Mouse (Mus musculus) CD4-positive helper T cell, adult 2 months (primary cell): ENCODE results near the gene Unc45b.

Experiments
- DNase-seq: peaks from one replicate; pipeline ENCODE4 v3.0.0-alpha.2; 2012; ENCODE audit warnings: low read depth, missing footprints, low spot score

Gene Unc45b

DNA sequence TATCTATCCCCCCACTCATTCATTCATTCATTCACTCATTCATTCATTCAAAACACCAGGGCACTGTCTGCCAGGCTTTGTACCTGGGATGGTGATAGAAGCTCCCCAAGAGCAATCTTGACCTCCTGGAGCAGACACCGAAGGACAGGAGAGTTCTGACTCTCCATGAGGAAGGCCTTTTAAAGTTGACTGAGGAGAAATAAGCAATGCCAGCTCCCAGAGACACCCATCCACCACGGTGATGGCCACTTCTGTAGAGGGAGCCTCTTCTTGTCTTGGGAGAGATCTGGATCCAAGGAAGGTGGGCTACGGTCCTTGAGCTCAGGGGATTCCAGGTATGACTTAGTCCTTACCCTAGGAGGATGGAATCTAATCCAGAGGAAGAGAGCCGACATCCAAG, at the start of gene Unc45b:
TSS of gene Unc45b (plus strand) at position 301 of the 400 bp plus-strand sequence.
- DNase-seq = no peak

DNA sequence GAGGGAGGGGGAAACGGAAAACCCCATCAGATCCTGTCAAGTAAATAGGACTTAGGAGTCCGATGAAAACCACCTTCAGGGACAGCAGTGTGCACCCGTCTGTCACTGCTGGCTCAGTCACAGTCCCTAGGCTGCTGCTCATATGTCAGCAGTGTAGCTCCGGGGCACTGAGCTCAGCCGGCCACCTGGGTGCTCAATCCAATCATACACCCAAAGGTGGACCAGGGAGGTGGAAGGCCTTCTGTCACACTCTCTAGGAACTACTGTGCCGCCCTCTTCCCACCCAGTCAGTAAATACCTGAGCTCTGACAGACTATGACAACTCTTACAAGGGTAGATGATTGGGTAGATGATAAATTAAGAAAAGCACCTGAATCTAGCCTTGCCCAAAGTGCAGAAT, 49.6 kb upstream of the Unc45b start:
- no peak for DNase-seq

DNA sequence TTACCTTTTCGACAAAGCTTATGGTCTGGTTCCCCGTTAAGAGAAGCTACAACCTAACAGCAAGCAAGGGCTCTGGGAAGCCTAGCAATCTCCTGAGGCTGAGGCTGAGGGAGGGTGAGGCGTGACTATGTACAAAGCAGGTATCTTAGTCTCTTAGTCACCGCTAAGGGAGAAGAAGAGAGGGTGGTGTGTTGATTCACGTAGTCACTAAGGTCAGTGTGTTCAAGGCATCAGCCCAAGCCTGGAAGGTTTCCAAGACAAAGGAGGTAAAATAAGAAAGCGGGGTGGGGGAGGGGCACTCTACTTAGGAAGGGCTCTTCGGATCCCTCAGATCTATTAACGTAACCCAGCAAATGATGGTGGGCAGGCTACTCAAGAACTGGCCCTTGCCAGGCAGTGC, 48.8 kb upstream of the Unc45b start:
- DNase-seq = no peak

DNA sequence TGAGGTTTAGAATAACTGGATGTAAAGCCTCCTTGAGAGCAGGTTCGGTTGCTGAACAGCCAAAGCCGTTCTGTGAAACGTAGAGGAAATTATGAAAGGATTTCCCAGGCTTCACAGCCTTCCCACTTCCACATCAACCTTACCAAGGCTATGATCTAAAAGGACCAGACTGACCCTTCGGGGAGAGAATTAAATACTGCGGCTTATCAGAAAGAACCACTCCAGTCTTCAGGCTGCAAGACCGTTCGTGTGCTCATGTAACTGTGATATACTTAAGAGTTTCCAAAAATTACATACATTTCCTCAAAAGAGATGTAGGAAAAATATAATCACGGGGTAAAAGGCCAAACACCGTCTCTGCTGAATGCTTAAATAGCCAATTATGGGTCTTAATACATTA, 47.7 kb upstream of the Unc45b start:
- no peak for DNase-seq

DNA sequence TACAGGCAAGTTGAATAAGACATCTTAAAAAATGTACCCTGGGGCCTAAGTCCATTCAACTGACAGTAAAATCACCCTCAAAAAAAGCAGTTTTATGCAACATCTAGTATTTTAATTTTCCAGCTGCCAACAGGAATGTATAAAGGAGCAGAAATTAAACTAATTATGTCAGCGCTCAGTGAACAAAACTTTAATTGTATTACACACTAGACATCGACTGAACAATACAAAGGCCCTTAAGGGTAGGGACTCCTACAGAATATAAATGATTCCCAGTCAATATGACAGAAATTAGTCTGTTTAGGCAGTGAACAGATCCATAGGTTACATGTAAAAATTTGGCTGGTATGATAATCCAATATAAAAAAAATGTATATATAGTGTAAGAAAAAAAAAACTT, 47.3 kb upstream of the Unc45b start:
- no peak for DNase-seq

DNA sequence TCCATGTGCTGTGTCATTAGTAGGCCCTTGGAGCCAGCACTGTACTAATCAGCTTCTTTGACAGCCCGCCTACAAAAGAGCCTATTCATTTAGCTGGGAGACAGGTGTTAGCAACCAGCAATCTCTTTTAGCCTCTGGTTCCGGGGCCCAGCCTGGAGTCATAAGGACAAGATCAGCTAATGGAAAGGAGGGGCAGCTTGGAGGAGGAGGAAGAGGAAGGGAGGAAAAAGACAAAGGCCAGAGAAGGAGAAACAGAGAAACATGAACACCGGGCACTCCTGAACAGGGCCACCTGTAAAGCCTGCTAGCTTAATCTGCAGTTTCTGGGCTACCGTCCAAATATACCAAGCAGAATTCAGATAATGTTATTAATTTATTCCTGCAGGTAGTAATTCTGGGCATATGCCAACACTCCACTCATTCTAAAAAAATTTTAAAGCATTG, 46.8 kb upstream of the Unc45b start:
- DNase-seq = no peak

DNA sequence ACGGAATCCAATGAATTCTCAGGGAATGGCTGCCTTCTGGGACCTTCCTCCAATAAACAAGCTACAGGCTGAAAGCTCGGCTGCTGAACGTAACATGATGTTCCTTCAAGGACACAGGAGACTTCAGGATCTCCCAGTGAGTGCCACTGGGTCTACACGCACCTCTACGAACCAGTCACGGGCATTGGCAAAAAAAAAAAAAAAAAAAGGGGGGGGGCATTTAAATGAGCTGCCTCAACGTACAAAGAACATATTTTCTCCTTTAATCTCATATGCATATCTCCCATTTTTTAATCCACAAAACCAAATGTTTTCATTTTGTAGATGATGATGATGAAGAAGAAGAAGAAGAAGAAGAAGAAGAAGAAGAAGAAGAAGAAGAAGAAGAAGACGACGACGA, 44.4 kb upstream of the Unc45b start:
- DNase-seq = no peak

DNA sequence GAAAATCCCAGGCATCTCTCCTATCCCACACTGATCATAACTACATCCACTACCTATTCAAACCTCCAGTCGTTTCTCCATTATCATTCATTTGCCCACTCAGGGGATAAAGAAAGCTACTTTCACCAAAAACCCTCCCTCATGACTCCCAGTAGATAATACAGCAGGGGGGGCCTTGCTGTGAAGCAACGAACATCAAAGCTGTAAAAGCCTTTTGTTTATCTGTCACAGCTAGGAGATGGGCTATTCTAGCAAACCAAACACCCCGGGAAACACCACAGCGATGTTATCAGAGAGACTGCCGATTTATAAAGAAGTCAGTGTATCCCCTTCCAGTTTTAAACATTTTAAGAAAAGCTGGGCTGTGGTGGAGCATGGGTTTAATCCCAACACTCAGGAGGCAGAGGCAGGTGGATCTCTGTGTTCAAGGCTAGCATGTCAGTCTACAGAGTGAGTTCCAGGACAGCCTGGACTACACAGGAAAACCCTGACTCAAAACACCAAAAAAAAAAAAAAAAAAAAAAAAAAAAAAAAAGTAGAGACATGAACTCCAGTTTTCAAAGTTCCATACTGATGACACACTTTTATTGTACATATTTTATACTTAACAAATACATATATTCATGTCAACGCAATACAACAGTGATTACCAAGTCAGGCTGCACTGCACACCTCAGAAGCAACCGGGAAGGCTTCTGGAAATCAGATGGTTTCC, 43.3 kb upstream of the Unc45b start:
- no peak for DNase-seq

DNA sequence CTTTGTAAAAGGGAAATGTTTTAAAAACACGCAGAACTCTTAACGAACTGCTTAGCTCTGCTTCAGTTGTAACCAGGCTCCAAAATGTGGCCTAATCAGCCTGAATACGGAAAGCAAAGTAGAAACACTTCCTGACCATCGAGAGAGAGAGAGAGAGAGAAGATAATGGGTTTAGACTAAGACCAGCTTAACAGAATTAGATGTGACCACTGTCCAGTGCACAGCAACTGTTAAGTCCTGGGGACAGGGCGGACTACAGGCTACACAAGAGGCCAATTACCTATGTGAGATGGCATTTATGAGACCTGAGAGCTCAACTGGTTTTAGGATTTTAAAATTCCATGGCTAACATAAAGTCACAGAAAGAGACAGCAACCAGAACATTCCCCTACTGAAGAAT, 42.4 kb upstream of the Unc45b start:
- no peak for DNase-seq

DNA sequence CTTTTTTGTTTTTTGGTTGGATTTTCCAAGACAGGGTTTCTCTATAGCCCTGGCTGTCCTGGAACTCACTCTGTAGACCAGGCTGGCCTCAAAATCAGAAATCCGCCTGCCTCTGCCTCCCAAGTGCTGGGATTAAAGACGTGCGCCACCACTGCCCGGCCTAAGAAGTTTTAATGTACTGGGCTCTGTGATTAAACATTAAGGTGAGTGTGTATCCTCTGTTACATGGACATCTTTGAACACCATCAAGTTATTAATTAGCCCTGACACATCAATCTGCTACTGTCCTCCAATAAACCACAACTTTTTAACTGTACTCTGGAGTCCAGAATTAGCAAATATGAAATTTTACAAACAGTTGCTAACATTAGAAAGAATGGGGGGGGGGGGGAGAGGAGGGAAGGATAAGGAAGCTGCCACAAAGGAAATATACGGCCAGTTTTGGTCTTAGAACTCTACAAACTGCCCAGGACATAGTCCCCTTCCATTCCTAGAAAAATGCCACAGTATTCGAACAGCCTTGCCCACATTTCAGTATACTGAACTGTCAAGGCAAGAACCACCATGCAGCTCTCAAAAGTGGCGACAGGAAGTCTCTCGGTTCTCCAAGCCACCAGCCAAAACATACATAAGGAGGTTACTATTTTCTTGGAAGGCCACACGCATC, 40.7 kb upstream of the Unc45b start:
- DNase-seq = no peak

DNA sequence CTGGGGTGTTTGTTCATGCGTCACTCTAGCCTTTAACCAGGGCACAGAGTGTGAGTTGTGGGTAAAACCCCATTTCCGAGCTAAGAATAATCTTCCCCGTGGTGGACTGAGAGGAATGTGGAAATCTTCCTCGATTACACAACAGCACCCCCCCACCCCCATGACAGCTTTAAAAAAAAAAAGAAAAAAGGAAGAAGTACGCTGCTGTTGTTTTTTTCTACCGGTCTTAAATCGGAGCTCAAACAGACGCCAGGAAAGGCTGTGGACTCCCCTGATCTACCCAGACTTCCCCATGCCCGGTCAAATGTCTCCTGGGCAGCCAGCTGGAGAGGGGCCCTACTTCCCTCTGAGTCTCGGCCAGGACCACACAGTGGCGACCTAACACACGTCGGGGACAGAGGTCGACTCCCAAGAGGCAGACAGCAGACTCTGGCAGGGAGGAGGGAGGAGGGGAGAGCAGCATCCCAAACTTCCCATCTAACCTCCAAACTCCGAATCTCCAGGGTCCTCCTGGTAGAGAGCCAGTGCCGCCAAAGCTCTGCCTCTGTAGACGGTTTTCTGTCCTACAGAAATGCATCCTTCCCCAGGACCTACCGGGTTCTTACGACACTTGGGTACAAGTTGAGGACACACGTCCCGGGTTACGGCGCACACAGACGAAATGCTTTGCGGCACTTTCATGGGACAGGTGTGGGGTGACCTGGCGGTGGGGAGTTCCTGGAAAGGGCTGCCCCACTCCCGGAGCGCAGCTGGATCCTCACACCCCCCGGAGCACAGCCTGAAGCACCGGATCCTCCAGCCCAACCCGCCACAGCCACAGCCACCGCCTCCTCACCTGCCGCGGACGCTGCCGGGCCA, 39.9 kb upstream of the Unc45b start:
- peak; percentile 73 for DNase-seq

DNA sequence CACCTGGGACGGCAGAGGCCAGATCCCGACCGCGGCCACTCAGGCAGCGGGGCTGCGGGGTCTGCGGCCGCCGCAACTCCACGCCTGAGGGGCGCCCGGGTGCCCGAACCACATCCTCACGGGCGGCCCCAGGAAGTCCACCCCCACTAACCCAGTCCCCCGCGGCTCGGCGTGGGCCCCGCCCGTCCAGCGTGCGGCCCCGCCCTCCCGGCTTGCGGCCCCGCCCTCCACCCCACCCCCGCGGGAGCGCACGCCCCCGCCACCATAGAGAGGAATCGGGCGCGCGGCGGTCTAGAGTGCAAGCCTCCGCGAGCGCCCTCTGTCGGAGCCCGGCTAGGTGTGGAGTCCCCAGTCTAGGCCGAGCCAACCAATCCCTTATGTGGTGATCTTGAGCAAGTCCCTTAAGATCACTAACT, 39.3 kb upstream of the Unc45b start, which contains the start of gene Rffl:
TSS of gene Rffl (minus strand) at position 180 of the 416 bp plus-strand sequence.
- DNase-seq = peak; percentile 94

DNA sequence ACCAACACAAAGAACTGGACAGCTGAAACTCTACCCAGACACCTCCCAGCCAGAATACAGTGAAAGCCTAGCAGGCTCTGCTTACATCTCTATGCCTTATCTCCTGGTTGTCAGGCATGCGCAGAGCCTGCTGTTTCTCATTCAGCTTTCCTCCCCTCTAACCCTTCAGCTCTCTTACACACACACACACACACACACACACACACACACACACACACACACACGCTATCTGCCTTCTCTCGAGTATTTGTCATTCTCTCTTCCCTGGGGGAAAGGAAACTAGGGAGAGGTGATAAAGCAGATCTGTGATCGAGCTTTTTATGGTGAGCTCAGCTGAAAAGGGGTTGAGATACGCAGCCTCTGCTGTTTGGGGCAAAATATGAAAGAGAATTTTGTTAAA, 35.4 kb upstream of the Unc45b start:
- no peak for DNase-seq

DNA sequence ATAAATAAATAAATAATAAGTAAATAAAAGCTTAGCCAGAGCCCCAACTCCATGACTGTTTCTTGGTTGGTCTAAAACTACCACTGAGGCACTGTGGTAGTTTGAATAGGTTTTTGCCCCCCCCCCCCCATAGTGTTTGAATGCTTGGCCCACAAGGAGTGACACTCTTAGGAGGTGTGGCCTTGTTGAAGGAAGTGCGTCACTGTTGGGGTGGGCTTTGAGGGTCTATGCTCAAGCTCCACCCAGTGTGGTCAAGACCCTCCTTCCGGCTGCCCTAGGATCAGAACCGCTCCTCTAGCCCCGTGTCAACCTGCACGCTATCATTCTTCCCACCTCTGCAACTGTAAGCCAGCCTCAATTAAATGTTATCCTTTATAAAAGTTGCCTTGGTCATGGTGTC, 34.7 kb upstream of the Unc45b start:
- DNase-seq = no peak

DNA sequence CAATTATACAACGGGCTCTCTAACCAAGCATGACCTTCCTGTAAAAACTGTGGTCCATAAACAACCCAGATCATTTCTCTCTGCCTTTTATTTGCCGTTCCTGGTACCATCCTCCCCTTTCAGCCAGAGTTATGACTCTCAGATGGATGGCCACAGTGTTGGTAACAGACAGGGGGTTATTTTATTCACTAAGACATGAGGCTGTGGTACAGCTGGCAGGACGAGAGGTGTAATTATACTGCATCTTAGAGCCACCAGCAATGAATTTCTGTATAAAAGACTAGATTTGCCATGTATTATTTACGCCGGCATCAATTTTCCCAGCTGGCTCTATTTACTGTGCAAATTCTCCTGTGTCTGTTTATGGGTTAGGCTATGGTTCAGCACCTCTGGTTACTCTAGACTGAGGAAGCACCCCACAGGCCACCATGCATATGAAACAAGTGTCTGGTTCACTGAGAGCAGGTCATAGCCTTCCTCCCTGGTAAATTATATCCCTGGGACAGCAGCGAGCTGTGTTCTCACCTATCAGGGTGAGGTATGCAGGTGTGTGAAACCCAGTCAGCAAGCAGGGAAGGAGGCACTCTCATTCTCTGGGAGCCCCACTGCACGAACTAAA, 32.5 kb upstream of the Unc45b start:
- no peak for DNase-seq

DNA sequence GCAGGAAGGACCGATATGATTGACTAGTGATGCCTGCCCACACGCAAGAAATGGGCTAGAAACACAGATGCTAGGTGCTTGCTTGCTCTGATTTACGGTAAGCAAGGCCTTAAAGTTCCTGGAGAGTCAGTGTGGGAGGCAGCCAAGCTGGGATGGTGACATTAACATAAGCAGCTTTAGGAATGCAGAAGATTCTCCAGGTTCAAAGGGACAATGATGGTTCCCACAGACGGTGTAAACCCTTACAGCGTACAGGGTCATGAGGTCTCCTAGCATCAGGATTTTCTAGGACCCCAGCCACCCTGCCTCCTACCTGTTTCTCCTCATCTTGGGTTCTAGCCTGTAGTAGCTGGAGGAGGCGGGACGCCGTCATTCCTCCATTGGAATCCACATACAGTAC, 27.2 kb upstream of the Unc45b start:
- DNase-seq = no peak

DNA sequence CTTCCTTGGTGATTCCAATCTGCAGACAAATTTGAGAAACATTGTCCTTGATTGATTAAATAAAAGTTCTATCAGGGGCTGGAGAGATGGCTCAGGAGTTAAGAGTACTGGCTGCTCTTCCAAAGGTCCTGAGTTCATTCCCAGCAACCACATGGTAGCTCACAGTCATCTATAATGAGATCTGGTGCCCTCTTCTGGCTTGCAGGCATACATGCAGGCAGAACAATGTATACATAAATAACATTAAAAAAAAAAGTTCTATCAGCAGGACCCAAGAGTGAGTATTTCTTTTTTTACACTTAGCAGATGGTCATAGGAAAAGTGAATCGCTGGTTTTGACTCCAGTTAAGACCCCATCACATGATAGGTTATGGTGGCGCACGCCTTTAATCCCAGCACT, 23.8 kb upstream of the Unc45b start:
- DNase-seq = peak; percentile 32

DNA sequence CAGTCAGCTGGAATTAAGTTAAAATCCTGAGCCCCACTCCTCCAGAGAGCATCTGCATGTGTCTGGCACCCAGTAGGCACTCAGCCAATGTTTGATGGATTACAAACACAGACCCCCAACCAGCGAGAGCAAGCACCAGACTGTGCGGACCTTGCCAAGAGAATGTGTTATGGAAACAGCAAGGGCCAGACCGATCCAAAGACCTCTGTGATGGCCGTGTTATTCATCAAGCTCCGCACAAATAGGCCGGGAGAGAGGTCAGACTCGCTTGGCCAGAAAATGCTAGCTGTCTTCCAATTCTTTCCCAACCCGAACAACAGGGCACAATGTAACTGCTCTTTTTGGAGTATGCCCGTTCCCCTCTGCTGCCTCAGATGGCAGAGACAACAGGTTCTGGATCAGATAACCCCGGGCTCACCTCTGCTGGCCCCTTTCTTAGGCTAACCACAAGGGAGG, 21.8 kb upstream of the Unc45b start:
- no peak for DNase-seq

DNA sequence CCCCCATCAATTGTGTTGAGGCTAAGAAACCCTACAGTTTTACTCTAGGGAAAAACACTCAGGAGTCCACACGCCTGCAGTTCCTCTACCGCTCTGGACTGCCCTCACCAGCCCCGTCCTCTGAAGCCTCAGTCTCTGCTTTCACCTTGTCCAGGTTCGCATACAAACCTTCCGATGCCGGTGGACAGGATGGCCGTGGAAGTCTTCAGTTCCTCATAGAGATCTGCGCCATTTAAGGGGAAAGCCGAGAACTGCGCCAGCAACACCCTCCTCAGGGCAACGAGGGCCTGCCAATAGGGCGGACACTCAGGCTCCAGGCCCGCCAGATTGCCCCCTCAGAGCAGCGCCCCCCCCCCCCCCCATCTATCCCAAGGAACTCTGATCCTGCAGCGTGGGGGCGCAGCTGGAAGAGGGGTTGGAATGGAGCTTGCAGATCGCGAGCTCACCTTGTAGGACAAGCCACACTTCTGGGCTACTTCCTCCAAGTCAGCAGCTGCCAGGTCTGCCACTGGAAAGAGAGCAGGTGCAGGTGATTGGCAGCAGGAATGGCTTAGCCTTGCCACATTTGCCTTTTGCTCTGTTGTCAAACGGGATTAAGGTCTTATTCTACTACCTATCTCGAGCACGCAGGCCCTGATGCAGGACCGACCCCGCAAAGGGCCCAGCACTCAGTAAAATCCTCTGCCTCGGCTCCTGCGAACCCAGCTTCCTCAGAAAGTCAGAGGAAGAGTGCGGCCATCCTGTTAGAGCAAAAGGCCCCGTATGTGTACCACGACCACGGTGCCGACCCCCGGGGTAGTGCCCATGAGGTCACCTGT, 20.6 kb upstream of the Unc45b start:
- DNase-seq = no peak

DNA sequence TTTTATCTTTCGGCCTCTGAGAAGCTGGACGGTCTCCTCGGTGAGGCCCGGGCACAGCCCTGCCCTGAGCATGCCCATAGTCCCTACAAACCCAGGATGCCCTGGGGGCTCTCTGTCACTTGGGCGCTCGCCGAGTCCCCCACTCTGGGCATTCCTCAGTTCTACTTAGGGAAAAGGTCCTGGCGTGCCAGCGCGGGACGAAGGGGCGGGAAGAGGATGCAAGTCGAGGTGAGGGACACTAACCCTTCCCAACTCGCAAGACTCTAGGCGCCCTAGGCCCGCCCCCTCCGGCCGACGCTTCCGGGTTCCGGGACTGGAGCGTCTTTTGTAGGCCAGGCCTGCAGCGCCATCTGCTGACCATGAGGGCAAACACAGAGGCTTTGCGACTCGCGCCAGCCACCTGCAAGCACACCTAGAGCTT, 20.0 kb upstream of the Unc45b start, which contains the start of gene Rad51d:
TSS of gene Rad51d (minus strand) at position 273 of the 421 bp plus-strand sequence.
- peak; percentile 93 for DNase-seq

DNA sequence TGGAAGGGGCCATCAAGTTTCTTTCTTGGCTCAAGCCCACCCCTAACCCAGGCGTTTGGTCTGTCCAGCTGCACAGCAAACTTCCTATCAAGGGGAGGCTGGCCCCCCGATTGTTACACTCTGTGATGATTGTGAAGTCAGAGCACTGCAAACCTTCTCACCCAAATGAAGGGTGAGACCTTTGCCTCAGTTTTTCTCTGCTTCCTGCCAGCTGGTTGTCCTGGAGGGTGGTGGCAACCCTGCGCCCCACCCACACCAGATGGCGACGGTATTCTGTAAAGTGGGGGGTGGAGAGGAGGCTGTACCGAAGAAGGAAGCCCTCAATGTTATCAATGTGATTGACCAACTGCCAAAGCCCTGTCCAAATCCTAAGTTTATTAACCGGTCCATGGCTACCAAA, 18.4 kb upstream of the Unc45b start, which contains the start of gene Fndc8:
TSS of gene Fndc8 (plus strand) at position 189 of the 400 bp plus-strand sequence.
- DNase-seq = no peak
